Mouse (Mus musculus) neural tube, embryonic 12.5 days (tissue): ENCODE measurements at regions not wholly inside any gene's neighbourhood (a gene's known extent, or its start where the extent isn't known, plus 50 kb on each side); places are given as distances from the start of the nearest gene placed in this dataset.

ENCODE experiments used
- ATAC-seq: fragments of 200-750 bp; cut with Nextera tagmentation; 2 replicates; pipeline ENCODE4 v1.8.0; 2017; ENCODE audit warnings: low read depth, mild to moderate bottlenecking, moderate TSS enrichment, moderate library complexity; ENCODE audit not compliant: low FRiP score
- H3K27ac ChIP-seq: fragments of 300-500 bp; sonication (generic); 2 replicates; pipeline ENCODE4 v1.5.1; 2016
- H3K27me3 ChIP-seq: fragments of 300-500 bp; sonication (generic); replicated peaks from 2 replicates; pipeline ENCODE4 v1.6.1; 2016; ENCODE audit warnings: mild to moderate bottlenecking
- H3K36me3 ChIP-seq: fragments of 300-500 bp; sonication (generic); 2 replicates; pipeline ENCODE4 v1.6.1; 2016; ENCODE audit warnings: mild to moderate bottlenecking
- H3K4me1 ChIP-seq: fragments of 300-500 bp; sonication (generic); 2 replicates; pipeline ENCODE4 v1.6.1; 2016
- H3K4me2 ChIP-seq: fragments of 300-500 bp; sonication (generic); replicated peaks from 2 replicates; pipeline ENCODE4 v1.6.1; 2016; ENCODE audit warnings: mild to moderate bottlenecking
- H3K4me3 ChIP-seq: fragments of 300-500 bp; sonication (generic); 2 replicates; pipeline ENCODE4 v1.5.1; 2016
- H3K9ac ChIP-seq: fragments of 300-500 bp; sonication (generic); 2 replicates; pipeline ENCODE4 v1.6.1; 2016; ENCODE audit warnings: mild to moderate bottlenecking
- H3K9me3 ChIP-seq: fragments of 300-500 bp; sonication (generic); 2 replicates; pipeline ENCODE4 v1.6.1; 2016; ENCODE audit warnings: mild to moderate bottlenecking
- WGBS: fragments of 180-500 bp; shearing (Covaris S2); methylation state at CpG from one replicate; pipeline ENCODE4 v1.1.7; 2016; 5-methylcytosine and 5-hydroxymethylcytosine counted together

DNA sequence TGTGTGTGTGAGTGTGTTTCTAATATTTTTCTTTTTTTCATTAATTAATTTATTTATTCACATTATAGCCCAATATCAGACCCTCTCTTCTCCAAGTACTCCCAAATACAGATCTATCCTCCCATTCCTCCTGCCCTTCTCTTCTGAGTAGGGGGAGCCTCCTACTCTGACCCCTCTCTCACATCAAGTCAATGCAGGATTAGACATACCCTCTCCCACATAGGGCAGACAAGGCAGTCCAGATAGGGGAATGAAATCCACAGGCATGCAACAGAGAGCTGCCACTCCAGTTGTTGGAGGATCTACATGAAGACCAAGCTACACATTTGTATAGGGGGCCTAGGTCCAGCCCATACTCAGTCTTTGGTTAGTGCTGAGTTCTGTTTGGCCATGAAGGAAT, 216.3 kb upstream of the Adamts5 start:
- no peak for ATAC-seq
- Histone ChIP-seq H3K9me3 (no peaks in the 10 kb centered on the region), H3K36me3 (no peaks in the 10 kb centered on the region), H3K4me3 (no peak overlapping the region), H3K4me1 (no peaks in the 10 kb centered on the region), H3K27me3 (no peaks in the 10 kb centered on the region), H3K4me2 (no peak overlapping the region), H3K27ac (no peak overlapping the region), H3K9ac (no peak overlapping the region)

DNA sequence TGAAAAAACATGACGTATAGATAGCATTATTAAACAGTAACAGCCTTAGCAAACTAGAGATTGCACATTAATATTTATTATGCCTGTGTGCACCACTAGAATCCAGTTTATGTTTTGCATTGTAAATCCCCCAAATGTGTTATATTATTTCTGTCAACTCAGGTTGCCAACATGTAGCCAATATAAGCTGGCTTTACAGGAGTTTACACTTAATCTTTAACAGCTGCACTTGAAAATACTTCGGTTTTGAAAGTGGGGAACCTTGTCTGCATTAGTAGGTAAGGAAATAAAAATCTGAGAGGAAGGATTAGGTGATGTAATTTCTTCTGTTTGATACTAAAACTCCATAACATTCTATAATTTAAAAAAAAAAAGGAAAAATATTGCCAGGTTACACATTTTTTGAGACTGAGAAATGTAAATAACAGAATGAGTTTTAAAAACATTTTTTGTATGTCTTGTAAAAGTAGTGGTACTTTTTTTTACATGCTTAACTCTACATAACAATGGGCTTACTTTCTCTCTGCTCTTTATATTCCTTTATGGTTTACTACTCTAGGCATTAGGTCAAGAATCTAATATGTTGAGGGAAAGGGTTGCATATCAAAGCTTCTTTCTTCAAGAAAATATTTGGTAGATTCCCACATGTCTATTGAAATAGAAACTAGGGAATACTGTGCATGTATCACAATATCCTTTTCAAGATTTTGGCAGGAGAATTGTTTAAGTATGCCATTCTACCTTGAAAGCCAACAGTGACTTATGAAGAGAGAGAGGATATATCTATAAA, 214.2 kb upstream of the Adamts5 start:
- WGBS: 79% methylated on average over 2 of the region's 2 CpGs
- Histone ChIP-seq H3K27me3 (no peaks in the 10 kb centered on the region), H3K4me2 (no peak overlapping the region), H3K9me3 (no peaks in the 10 kb centered on the region), H3K4me3 (no peak overlapping the region), H3K9ac (no peak overlapping the region), H3K4me1 (no peaks in the 10 kb centered on the region), H3K27ac (no peak overlapping the region), H3K36me3 (no peaks in the 10 kb centered on the region)
- ATAC-seq: no peak

DNA sequence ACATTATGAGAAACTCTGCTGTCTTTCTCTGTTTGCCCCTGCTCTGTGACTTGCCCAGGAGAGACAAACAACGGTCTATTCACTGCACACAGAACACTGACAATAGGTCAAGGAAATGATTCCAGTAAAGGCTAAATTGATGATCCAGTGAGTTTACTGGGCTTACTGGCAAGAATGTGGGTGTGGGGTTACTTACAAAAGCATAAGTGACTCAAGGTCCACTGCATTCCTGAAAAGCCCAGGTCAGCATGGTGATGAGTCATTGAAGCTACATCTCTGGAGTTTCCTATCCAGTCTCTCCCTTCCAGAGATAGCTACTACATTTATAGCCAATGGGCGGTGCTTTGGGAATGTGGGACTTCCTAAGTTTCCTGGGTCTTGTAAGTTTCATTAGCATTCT, 192.8 kb upstream of the Adamts5 start:
- no peak for ATAC-seq
- WGBS: 83% methylated on average over 2 of the region's 2 CpGs
- Histone ChIP-seq H3K4me3 (no peak overlapping the region), H3K27me3 (no peaks in the 10 kb centered on the region), H3K27ac (no peak overlapping the region), H3K4me2 (no peak overlapping the region), H3K9ac (no peak overlapping the region), H3K9me3 (peaks cover 5% of the 10 kb centered on the region; the same call in 1 of the 2 replicates), H3K36me3 (no peaks in the 10 kb centered on the region), H3K4me1 (no peaks in the 10 kb centered on the region)

DNA sequence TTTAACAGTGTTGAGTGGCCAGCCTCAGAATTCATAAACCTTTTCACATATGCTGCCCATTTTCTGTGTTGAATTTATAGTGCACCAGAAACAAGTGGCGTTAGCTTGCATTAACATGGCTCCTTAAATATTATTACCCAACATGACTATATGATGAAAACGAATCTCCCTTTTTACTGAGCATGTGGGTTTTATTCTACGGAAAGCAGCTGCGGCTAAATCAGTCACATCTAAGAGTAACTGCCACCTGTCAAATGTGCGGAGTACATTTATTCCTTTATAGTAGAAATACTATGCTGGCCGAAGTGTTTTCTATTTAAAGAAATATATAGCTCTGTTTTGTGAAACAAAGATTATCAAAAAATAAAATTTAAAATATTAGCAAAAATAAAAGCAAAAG, 188.5 kb upstream of the Adamts5 start:
- H3K4me2 ChIP-seq: no peak overlapping the region
- H3K9me3 ChIP-seq: no peaks in the 10 kb centered on the region
- no peak overlapping the region for H3K9ac ChIP-seq
- H3K36me3 ChIP-seq: no peaks in the 10 kb centered on the region
- H3K4me3 ChIP-seq: no peak overlapping the region
- ATAC-seq: no peak
- H3K27me3 ChIP-seq: no peaks in the 10 kb centered on the region
- no peaks in the 10 kb centered on the region for H3K4me1 ChIP-seq
- 89% methylated on average over 6 of the region's 6 CpGs for WGBS
- no peak overlapping the region for H3K27ac ChIP-seq

DNA sequence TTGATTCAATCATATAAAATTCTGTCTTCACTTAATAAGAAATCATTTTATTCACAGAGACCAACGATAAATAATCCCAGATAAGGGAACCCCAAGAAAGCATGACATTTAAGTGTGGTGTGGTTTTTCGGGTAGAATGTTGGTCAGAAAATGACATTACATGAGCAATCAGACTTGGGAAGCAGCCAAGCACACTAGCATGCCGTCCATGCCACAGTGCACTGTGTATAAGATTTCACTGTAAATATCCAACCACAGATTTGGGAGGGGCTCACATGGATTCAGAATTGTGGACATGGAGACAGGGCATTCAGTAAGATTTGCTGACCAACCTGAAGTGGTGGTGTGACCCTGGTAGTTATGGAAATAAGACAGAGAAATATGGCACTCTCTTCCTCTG, 185.8 kb upstream of the Adamts5 start:
- Histone ChIP-seq H3K9me3 (no peaks in the 10 kb centered on the region), H3K36me3 (no peaks in the 10 kb centered on the region), H3K4me3 (no peak overlapping the region), H3K9ac (no peak overlapping the region), H3K4me2 (no peak overlapping the region), H3K27me3 (no peaks in the 10 kb centered on the region), H3K4me1 (no peaks in the 10 kb centered on the region), H3K27ac (no peak overlapping the region)
- 86% methylated on average over 3 of the region's 3 CpGs for WGBS
- no peak for ATAC-seq

DNA sequence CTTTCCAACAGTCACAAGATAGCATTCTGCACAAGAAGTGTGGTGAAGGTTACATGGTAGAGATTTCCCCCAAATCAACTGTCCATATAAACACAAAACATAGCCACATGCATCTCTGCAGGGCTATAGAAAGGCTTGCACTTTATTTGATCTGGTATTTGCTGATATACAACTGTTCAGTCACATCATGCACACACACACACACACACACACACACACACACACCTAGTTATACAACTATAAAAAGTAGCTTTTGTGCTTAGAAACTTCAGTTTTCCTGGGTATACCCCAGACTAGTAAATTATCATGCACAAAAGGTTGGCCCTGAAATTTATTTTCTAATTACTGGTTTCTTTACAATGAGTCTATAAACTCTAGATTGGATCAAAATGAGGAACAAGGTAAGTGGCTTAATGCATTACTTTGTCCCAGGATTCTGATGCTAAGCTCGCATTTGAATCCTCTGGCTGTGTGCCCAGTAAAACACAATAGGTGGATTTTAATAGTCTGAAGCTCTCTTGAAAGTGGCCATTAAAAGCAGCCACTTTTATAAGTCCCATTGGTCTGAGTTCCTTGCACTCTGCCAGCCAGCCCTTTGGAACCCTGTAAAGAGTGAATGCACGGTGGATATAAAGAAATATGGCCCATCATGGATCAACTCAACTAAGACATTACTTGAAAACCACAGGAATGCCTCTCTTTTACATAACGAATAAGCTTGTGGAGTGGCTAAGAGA, 166.2 kb upstream of the Adamts5 start:
- H3K4me2 ChIP-seq: no peak overlapping the region
- H3K4me3 ChIP-seq: no peak overlapping the region
- H3K9me3 ChIP-seq: no peaks in the 10 kb centered on the region
- ATAC-seq: peak; percentile 84
- H3K36me3 ChIP-seq: no peaks in the 10 kb centered on the region
- WGBS: 21% methylated on average over 3 of the region's 3 CpGs
- no peaks in the 10 kb centered on the region for H3K4me1 ChIP-seq
- no peaks in the 10 kb centered on the region for H3K27me3 ChIP-seq
- no peak overlapping the region for H3K9ac ChIP-seq
- H3K27ac ChIP-seq: no peak overlapping the region

DNA sequence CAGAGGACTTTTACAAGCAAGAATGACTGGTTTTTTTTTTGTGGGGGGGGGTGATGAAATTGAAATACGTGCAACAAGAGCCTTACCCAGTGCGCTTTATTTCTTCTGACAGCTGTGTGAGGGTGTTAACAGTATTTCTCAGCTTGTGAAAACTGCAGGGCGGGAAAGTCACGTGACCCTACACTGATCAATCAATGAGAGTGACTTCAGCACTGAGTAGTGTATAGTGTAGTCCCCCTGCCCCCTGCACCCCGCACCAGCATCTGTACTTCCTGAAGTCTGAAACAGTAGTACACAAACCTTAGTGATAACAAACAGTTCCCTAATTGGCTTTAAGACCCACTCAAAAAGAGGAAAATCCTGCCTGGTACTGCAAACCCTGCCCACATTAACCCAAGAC, 158.5 kb upstream of the Adamts5 start:
- Histone ChIP-seq H3K27me3 (no peaks in the 10 kb centered on the region), H3K4me1 (no peaks in the 10 kb centered on the region), H3K36me3 (no peaks in the 10 kb centered on the region), H3K9me3 (no peaks in the 10 kb centered on the region), H3K4me3 (no peak overlapping the region), H3K4me2 (no peak overlapping the region), H3K27ac (no peak overlapping the region), H3K9ac (no peak overlapping the region)
- WGBS: 78% methylated on average over 5 of the region's 5 CpGs
- ATAC-seq: no peak

DNA sequence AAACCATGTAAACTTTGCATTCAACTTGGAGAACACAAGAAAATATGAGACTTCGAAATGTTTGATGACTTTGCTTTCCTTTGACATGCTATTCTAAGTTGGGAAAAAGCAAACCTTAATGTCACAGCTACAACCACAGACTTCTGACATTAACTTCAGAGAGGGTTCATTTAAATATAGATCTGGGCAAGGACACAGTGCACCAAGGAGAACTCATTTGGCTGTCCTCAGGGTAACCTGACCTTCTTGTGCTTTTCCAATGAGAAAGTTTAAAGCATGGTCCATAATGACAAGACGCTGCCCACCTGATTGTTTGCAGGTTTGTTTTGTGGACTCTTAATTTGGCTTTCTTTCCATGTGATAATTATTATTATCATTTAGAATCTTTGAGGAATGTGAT, 143.1 kb upstream of the Adamts5 start:
- no peaks in the 10 kb centered on the region for H3K27me3 ChIP-seq
- no peaks in the 10 kb centered on the region for H3K36me3 ChIP-seq
- H3K4me3 ChIP-seq: no peak overlapping the region
- no peak overlapping the region for H3K27ac ChIP-seq
- H3K9ac ChIP-seq: no peak overlapping the region
- H3K4me2 ChIP-seq: no peak overlapping the region
- no peaks in the 10 kb centered on the region for H3K4me1 ChIP-seq
- H3K9me3 ChIP-seq: no peaks in the 10 kb centered on the region
- no peak for ATAC-seq
- 89% methylated on average over 2 of the region's 2 CpGs for WGBS

DNA sequence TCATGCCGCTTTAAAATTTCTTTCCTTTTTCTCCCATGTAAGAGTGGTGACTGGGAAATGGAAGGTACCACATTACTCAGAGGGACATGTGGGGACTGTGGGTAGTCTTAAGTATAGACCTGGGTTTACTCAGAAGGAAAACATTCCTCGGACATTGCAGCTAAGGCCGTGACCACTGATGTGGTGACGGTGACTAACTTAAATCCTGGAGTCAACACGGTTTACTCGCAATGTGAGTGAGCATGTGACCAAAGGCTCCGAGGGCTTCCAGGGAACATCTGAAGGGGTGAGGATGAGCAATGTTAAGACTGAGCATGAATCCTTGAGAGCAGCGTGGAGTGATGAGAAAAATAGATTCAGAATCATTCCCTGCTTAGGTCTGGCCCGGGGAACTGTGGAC, 133.1 kb upstream of the Adamts5 start:
- no peak overlapping the region for H3K27ac ChIP-seq
- H3K4me3 ChIP-seq: no peak overlapping the region
- WGBS: 94% methylated on average over 9 of the region's 9 CpGs
- no peak for ATAC-seq
- no peaks in the 10 kb centered on the region for H3K9me3 ChIP-seq
- no peaks in the 10 kb centered on the region for H3K27me3 ChIP-seq
- H3K9ac ChIP-seq: no peak overlapping the region
- H3K36me3 ChIP-seq: no peaks in the 10 kb centered on the region
- no peaks in the 10 kb centered on the region for H3K4me1 ChIP-seq
- H3K4me2 ChIP-seq: no peak overlapping the region

DNA sequence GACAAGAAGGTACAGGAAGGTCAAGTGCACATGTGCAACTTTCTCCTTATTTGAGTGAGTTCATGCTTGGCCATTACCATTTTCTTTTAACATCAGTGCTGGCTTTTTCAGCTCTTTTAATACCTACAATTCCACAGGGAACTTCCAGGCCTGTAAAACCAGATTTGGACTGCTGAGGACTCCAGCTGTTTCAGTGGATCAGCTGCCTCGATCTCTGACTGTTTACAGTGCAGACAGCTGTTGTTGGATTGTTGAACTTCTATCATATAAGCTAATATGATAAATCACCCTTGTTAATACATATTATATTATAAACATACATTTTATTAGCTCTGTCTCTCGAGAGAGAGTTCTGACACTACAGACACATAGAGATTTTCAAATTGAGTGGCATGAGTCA, 126.1 kb upstream of the Adamts5 start:
- WGBS: 76% methylated on average over 2 of the region's 2 CpGs
- ATAC-seq: no peak
- no peak overlapping the region for H3K4me3 ChIP-seq

DNA sequence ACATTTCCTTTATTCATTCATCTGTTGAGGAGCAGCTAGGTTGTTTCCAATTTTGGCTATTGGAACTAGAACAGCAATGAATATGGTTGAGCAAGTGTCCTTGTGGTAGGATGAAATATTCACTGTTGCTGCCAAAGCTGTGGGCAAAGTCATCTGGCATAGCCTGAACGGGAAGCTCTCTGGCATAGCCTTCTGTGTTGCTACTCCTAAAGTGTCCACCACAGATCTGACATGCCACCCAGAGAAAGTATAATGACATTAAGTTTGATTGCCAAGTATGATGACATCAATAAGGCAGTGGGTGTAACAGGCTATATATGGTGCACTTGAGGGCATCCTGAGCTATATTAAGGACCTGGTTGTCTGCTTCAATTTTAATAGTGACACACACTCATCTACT, 113.7 kb upstream of the Adamts5 start:
- ATAC-seq: no peak
- no peaks in the 10 kb centered on the region for H3K9me3 ChIP-seq
- H3K9ac ChIP-seq: no peak overlapping the region
- H3K27ac ChIP-seq: no peak overlapping the region
- H3K27me3 ChIP-seq: no peaks in the 10 kb centered on the region
- H3K4me2 ChIP-seq: no peak overlapping the region
- H3K4me1 ChIP-seq: no peaks in the 10 kb centered on the region
- no peak overlapping the region for H3K4me3 ChIP-seq
- H3K36me3 ChIP-seq: no peaks in the 10 kb centered on the region
- 90% methylated on average over 1 of the region's 1 CpGs for WGBS

More for the DNA sequence above, 126.1 kb upstream of the Adamts5 start:
- Histone ChIP-seq H3K27me3 (no peaks in the 10 kb centered on the region), H3K4me2 (no peak overlapping the region), H3K9me3 (no peaks in the 10 kb centered on the region), H3K9ac (no peak overlapping the region), H3K4me1 (no peaks in the 10 kb centered on the region), H3K27ac (no peak overlapping the region), H3K36me3 (no peaks in the 10 kb centered on the region)

DNA sequence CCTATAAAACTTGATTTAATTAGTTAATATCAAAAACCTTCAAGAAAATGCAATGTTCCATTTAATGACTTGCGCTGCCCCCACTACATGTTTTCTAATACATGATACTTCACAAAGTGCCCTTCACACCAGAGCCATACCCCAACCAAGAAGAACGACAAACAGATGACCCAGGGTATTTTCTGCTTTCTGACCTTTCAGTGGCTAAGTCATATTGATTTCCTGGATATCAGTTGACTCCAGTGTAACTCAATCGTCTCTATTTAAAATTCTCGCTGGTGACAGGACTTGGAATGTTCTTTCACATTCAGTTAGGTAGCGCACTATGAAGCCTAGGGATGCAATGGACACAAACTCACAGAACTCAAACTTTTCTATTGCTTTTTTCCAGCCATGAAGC, 109.4 kb upstream of the Adamts5 start:
- WGBS: 89% methylated on average over 5 of the region's 5 CpGs
- Histone ChIP-seq H3K9ac (no peak overlapping the region), H3K9me3 (no peaks in the 10 kb centered on the region), H3K27ac (no peak overlapping the region), H3K4me3 (no peak overlapping the region), H3K27me3 (no peaks in the 10 kb centered on the region), H3K4me1 (no peaks in the 10 kb centered on the region), H3K4me2 (no peak overlapping the region), H3K36me3 (no peaks in the 10 kb centered on the region)
- no peak for ATAC-seq
